Mouse (Mus musculus): ENCODE results near the gene Prss22.
A peak's percentile ranks its signal among the peaks of the same experiment; 100 is the strongest.

The Prss22 gene

DNA sequence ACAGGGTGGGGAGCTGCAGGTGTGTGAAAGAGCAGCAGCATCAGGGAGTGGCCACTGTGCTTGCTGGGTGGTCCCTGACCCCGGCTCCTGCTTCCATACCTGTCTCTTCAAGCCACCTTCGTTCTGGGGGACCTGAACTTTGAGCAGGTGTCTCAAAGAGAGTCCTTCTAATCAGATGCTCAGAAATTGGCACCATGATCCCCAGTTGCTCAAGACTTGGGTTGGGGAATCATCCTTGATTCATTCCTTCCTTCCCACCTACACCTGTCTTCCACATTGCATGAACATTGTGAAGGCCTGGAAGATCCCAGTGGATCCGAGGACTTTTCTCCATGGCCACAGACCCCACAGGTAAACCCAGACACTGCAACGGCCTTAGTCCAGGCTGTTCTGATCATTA, 10.2 kb upstream of the Prss22 start:
- no peak for TF ChIP-seq GATA4 (IDR thresholded peaks at IDR 0.05; ENCODE audit: insufficient replicate concordance, low read length)

DNA sequence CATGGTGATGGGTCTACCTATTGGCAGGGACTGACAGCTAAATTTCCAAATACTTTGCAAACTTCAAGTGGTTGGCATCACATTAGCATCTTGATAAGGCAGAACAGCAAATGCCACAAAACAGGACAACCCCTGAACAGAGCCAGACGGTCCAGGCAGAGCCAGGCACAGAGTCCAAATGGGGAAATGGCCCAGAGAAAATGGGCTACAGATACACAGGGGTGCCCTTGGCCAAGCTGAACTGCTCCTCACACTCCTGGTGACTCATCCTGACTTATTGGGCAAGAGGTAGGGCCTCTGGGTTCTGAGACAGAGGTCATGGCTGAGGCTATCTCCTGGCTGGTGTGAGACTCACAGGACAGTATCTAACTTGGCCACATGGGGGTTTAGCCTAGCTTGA, 9.5 kb upstream of the Prss22 start:
- peak; percentile 65; the same call in 1 of the 2 replicates for TF ChIP-seq GATA4 (IDR thresholded peaks at IDR 0.05; ENCODE audit: insufficient replicate concordance, low read length)

DNA sequence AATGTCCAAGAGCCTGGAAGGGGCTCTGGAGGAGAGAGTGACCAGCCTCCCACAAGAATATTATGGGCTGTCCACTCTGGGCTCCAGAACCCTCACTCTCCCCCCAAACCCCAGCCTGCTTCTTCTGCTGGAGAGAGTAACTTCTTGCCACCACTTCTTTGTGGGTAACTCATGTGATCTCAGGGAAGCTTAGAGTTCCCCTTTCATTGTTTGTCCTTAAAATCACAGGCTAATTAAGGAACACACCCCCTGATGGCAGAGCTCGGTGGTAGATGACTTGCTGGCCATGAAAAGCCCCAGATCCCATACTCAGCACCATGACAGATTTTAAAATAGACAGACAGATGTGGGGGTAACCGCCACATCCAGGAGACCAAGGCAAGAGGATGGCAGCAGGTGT, 9.0 kb upstream of the Prss22 start:
- no peak for TF ChIP-seq GATA4 (IDR thresholded peaks at IDR 0.05; ENCODE audit: insufficient replicate concordance, low read length)

DNA sequence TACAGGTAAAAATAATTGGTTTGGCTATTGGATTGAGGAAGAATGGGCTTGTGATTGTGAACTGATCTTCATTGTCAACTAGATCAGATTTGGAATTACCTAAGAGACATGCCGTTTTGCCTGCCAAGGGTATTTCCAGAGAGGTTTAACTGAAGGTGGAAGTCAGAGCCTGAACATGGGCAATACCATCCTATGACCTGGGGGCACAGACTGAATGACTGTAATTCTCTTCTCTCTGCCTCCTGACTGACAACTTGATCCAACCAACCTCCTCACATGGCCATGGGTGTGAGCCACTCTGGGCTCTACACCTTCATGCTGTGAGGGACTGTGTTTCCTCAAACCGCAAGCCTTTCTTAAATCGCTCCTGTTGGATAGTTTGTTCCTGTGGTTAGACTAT, 7.1 kb upstream of the Prss22 start:
- TF ChIP-seq GATA4 (IDR thresholded peaks at IDR 0.05; ENCODE audit: insufficient replicate concordance, low read length): no peak

DNA sequence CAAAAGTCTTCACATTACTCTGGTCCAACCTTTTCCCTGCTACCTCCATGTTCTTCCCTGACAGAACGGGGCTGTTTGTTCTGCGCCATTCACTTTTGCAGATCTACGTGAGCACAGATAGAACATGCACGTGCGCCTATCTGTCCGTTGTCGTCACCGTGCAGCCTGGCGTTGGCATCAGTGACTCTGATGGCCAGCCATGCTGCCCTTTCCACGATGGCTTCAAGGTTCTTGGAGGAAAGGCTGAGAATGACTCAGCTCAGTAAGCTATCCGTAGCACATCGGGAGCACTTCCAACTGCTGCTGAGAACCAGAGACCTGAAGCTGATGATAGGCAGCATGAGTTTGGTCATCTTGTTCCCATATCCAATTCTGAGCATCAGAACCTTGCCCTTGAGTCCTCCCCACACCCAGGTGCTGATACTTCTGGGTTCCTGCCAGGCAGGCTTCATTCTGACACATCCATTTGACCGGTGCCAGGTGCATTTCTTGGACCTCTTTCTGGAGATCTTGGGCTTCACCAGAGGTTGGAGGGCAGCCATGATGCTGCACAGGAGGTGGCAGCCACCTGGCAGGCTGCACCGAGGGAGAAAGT, 6.3 kb upstream of the Prss22 start:
- TF ChIP-seq GATA4 (IDR thresholded peaks at IDR 0.05; ENCODE audit: insufficient replicate concordance, low read length): no peak

DNA sequence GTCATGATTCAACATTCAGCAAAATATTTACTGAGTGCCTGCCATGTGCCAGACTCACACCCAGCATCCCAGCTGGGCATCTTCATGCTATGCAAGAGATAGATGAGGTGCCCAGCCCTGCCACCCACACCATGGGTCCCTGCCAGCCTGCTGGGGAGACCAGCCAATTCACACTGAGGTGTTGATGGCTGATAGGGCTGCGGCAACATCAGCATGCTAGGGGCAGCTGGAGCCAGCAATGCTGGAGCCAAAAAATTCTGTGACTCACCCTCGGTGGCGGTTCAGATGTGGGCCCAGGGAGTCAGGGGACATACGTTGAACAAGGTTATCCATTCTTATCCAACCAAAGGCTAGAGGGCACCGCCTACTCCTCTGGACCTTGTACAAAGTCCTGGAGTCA, 2.5 kb upstream of the Prss22 start:
- TF ChIP-seq GATA4 (IDR thresholded peaks at IDR 0.05; ENCODE audit: insufficient replicate concordance, low read length): no peak

DNA sequence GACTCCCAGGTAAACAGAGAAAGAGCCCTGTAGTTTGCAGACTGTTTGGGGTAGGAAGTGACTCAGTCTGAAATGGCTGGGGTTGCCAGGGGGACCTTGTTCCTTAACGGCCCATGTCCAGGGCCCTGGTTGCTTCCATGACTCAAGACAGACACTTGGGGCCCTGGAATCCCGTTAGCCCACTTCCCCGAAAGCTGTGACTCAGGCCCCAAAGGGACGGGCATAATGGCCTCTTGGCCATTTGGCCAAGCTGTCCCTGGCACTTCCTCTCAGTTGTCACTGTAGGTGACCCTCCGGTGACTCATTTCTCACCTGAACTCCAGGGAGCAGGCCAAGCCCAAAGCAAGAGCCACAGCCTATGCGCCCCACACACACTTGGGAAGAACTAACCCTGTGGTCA, 483 bp upstream of the Prss22 start:
- TF ChIP-seq GATA4 (IDR thresholded peaks at IDR 0.05; ENCODE audit: insufficient replicate concordance, low read length): no peak

DNA sequence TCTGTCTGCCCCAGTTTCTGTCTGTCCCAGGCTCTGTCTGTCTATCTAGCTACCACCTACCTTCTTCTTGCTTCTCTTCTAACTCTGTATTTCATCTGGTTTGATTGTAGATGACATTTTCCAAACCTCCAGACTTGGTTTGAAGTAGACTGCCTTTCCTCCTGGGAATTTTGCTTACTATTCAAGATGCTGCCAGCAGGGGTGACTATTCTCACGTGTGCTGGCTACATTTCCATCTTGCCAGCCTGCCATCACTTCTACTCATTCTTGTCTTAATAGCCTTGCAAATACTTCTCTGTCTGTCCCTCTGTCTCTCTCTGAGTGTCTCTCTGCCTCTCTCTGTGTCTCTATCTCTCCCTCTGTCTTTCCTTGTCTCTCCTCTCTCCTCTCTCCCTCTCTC, 2.5 kb downstream of the Prss22 start:
- TF ChIP-seq GATA4 (IDR thresholded peaks at IDR 0.05; ENCODE audit: insufficient replicate concordance, low read length): no peak

DNA sequence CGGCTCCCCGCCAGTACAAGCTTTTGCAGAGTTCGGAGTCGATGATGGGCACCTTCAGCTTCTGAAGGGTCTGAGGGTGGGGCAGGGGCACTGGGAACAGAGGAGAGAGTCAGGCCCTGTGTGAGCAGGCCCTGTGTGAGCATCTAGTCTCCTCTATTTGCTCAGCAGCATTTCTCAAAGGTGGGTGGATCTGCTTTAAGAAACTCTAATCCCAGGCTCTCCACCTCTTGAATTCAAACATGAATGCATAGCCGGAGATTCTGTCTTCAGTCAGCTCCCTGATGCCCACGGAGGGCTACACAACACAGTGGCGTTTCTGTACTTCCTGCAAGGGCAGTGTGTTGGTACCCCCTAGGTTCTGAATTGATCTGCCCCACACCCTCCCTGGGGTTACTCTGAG, 3.2 kb downstream of the Prss22 start:
- TF ChIP-seq GATA4 (IDR thresholded peaks at IDR 0.05; ENCODE audit: insufficient replicate concordance, low read length): no peak

DNA sequence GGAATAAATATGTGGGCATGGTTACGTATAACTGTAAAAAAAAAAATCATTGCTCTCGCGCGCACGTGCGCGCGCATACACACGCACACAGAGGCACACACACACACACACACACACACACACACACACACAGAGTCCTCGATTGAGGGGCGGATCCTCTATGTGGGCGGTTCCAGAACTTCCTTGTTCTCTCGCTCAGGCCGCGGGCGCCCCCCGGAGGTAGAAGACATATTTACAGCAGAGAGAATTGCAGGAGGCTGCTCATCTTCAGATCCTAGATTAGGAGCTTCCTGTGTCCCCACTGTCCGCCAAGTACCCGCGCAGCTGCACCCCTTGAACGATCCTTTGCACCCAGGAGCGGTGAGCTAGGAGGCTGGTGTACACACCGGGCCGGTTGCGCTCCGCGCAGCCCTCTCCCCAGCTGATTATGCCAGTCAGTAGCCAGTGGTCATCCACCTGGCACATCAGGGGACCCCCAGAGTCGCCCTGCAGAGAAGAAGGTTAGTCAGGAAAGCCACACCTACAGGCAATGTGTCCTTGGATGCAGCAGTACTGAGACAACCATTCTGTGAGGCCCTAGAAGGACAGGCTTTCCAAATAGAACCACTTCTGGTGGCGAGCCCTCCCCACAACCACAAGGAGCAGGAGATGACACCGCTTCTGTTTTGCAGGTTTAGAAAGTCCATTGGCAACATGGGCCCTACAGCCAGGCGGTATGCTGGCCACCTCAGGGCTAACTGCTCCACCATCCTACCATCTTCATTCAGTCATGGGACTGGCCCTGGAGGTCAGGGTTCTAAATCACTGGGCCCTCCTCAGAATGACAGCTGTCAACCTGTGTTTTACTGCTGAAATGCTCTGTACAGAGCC, 4.1 kb downstream of the Prss22 start:
- TF ChIP-seq GATA4 (IDR thresholded peaks at IDR 0.05; ENCODE audit: insufficient replicate concordance, low read length): no peak

DNA sequence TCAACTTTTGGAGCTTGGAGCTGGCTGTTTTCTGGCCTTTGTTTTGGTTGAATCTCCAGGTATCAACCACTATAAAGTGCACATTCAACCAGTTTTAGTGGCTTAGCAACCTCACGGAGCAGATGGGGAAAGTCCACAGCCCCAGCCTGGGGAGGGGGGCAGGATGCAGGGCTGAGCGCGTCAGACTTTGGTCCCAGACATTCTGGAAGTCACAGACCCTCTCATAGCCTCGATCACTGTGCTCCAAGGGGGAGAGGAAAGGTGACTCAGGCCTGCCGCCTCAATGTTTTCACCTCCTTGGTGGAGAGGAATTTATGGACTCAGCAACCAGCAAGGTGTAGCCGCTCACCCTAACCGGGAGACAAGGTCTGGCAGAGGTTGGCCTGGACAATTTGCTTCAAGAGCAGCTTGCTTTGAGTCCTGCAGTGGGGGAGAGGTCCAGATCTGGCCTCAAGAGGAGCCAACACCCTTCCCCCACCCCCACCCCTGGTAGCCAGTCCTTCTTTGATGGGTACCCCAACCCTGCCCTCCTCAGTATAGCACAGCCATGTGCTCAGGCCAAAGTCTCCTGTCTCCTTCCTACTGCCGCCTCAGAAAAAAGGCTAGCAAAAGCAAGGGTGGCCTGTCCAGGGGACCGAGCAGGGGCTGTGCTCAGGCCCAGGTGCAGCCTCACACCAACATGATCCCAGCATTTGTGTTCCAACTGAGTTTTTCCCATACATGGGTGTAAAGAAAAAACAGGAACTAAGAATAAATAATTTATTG, 4.9 kb downstream of the Prss22 start:
- TF ChIP-seq GATA4 (IDR thresholded peaks at IDR 0.05; ENCODE audit: insufficient replicate concordance, low read length): no peak

DNA sequence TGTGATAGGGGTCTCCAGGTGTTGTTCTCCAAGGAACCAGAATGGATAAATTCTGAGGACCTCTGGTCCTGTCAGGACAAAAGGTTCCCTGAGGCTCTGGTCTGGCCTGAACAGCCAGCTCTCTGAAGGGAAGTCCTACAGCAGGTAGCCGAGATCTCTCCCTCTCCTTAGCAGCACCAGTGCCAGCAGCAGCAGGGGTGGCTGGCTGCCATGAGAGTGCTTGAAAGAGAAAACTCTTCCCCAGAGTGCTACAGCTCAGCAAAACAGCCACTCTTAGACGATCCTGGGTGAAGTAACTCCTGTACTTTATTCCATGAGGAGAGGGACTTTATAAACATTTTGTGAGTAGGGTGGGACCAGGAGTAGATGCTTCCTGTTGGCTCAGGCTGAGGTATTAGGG, 8.1 kb downstream of the Prss22 start:
- TF ChIP-seq GATA4 (IDR thresholded peaks at IDR 0.05; ENCODE audit: insufficient replicate concordance, low read length): no peak

DNA sequence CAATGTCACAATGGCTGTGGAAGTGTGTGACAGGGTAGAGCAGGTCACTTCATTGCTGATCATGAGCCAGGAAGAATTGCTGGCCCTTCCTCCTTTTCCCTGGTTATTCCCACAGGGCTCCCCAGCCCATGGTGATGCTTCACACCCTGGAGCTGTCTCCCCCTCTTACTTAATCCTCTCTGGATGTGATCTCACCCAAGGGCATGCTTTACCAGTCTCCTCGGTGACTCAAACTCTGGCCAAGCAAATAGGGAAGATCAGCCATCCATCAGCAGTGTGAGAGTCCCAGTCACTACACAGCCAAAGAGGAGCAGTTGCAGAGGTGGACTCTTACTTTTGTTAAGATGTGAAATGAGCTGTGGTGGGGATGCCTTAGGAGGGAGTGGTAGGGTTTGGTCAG, 12.9 kb downstream of the Prss22 start:
- no peak for TF ChIP-seq GATA4 (IDR thresholded peaks at IDR 0.05; ENCODE audit: insufficient replicate concordance, low read length)

DNA sequence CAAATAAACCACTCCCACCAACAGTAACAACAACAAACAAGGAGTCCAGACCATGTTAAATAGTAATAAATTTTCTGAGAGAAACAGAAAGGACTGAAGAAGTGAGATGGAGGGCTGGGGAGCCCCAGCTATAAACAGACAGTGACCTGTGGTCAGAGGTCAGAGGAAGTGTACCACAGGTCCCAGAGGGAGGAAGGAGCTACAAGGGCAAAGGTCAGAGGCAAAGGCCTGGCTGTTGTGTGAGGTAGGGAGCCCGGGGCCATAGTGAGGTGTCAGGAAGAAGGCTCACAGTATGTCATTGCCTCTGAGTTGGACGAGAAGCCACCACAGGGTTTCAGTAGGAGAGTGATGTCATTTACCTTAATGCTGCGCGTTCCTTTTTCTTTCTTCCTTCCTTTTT, 15.0 kb downstream of the Prss22 start:
- no peak for TF ChIP-seq GATA4 (IDR thresholded peaks at IDR 0.05; ENCODE audit: insufficient replicate concordance, low read length)

DNA sequence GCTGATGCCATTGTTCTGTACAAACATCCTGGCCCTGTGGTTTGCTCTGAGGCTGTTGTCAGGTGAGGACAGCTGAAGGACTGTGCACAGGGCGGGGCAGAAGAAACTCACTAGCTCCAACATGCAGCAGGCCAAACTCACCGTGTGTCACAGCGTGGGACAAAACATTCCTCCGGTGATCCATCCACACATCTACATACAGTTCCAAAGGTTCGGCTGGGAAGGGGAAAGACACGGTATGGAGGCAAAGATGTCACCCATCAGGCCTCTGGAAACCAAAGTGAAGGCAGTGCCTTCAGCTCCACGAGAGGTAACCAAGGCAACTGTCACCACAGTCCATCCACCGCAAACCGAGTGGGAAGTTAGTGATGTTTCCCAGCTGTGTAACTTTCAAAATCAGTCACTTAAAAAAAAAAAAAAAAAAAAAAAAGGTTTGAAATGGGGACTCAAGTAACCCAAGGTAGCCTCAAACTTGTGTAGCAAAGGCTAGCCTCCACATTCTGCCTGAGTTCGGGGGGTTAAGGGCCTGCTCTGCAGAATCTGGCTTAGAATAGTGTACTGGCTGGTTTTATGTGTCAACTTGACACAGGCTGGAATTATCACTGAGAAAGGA, 17.5 kb downstream of the Prss22 start, which contains the start of gene Prss30:
TSS of gene Prss30 (minus strand) at position 270 of the 613 bp plus-strand sequence.
- no peak for TF ChIP-seq GATA4 (IDR thresholded peaks at IDR 0.05; ENCODE audit: insufficient replicate concordance, low read length)
